Mouse (Mus musculus) CH12.LX (cell line): ENCODE results near the gene Prkn.

Source experiments
- CHD1 ChIP-seq: IDR thresholded peaks from 2 replicates; pipeline ENCODE4 v1.6.1; 2012; ENCODE audit warnings: low read depth, low read length, improper control_type of control experiment, inconsistent platforms
- CTCF ChIP-seq, 2 experiments: IDR thresholded peaks in 1 of 2; conservative IDR thresholded peaks in 1 of 2; 2 replicates each; pipeline ENCODE4 v1.5.1; 2011 to 2012; ENCODE audit warnings: low read depth in 2 of 2, low read length in 2 of 2, improper control_type of control experiment in 1 of 2, inconsistent platforms in 1 of 2, mild to moderate bottlenecking in 1 of 2, moderate library complexity in 1 of 2
- E2F4 ChIP-seq: IDR thresholded peaks from 2 replicates; pipeline ENCODE4 v1.6.1; 2011; ENCODE audit warnings: low read depth, low read length, improper control_type of control experiment; ENCODE audit not compliant: insufficient replicate concordance
- EP300 ChIP-seq: IDR thresholded peaks from 2 replicates; pipeline ENCODE4 v1.6.1; 2011; ENCODE audit warnings: low read length, improper control_type of control experiment
- USF1 ChIP-seq: IDR thresholded peaks from 2 replicates; pipeline ENCODE4 v1.6.1; 2014; ENCODE audit warnings: low read depth, mild to moderate bottlenecking, inconsistent platforms, low read length, improper control_type of control experiment

- TF ChIP-seq USF1 (no peak), E2F4 (no peak), EP300 (no peak), CHD1 (no peak), CTCF (conservative IDR thresholded peaks at IDR 0.05 in 1 of 2, IDR thresholded peaks at IDR 0.05 in 1 of 2; ENCODE audit: low read depth in 2 of 2, low read length in 2 of 2) (no peak)
These were observed 444.1 kb downstream of the Prkn start for GRCm38 (mm10) chr17:11284246-11284645.
